Mouse (Mus musculus): ENCODE measurements at regions not wholly inside any gene's neighbourhood (a gene's known extent, or its start where the extent isn't known, plus 50 kb on each side); places are given as distances from the start of the nearest gene placed in this dataset.

DNA sequence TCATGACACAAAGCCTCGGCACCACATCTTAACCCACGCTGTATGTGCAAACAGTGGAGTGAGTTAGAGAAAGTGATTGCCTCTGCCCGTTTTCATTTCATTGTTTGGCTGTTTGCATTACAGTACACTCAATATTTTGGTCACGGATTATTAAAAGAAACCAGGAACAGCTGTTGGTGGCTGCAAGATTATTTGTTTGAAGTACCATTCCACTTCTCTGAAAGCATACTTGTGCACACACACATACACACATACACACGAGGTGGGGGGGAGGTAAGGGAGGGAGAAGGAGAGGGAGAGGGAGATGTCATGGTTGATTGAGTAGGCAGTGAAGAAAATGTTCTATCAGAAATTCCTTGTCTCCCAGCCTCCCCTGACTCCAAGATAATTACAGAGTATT is 85.5 kb upstream of the Rnd3 start:
- H3K27me3 ChIP-seq (ENCODE audit: control insufficient read depth, insufficient read depth, low read length), result no peaks in the 10 kb centered on the region
- H3K4me2 ChIP-seq, result no peak overlapping the region
- WGBS (ENCODE audit: insufficient replicate concordance), result 62% methylated on average over 5 of the region's 5 CpGs
- H3K4me1 ChIP-seq (ENCODE audit: control insufficient read depth, insufficient read depth, low read length), result no peaks in the 10 kb centered on the region
- ATAC-seq (replicated peaks; ENCODE audit: insufficient number of reproducible peaks, low FRiP score, low TSS enrichment), result no peak
- no peaks in the 10 kb centered on the region for H3K36me3 ChIP-seq (ENCODE audit: control insufficient read depth, insufficient read depth, low read length)
- H3K4me3 ChIP-seq (ENCODE audit: low read depth, low read length), result no peak overlapping the region
- H3K9ac ChIP-seq (ENCODE audit: low read depth, low read length), result no peak overlapping the region
- H3K27ac ChIP-seq (ENCODE audit: low read depth, low read length), result no peak overlapping the region
- H3K9me3 ChIP-seq (replicated peaks; ENCODE audit: control insufficient read depth, low read length), result no peaks in the 10 kb centered on the region

DNA sequence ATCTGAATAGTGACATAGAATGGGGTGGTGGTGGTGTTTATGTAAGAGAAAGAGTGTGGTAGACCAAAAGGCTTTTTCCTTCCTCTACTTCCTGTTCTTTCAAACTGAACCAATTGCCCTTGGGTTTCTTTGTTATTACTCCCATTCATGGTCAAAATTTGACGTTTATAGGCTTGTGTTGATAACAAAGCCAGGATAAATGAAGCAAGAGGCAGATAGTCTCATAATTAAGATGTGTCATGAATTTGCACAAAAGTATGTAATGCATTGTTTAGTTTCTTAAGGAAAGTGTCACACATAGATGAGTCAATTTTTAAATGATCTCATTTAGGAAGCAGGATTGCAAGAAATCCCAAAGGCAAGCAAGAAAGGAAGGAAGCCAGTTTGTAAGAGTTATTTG is 73.9 kb upstream of the Rnd3 start:
- Histone ChIP-seq H3K36me3 (ENCODE audit: control insufficient read depth, insufficient read depth, low read length) (no peaks in the 10 kb centered on the region), H3K9ac (ENCODE audit: low read depth, low read length) (no peak overlapping the region), H3K27me3 (ENCODE audit: control insufficient read depth, insufficient read depth, low read length) (no peaks in the 10 kb centered on the region), H3K9me3 (replicated peaks; ENCODE audit: control insufficient read depth, low read length) (no peaks in the 10 kb centered on the region), H3K4me1 (ENCODE audit: control insufficient read depth, insufficient read depth, low read length) (no peaks in the 10 kb centered on the region), H3K4me2 (no peak overlapping the region), H3K27ac (ENCODE audit: low read depth, low read length) (no peak overlapping the region), H3K4me3 (ENCODE audit: low read depth, low read length) (no peak overlapping the region)
- no peak for ATAC-seq (replicated peaks; ENCODE audit: insufficient number of reproducible peaks, low FRiP score, low TSS enrichment)
- 46% methylated on average over 1 of the region's 1 CpGs for WGBS (ENCODE audit: insufficient replicate concordance)

GRCm38 (mm10) chr2:51219714-51220113 is 70.8 kb upstream of the Rnd3 start:
- H3K9ac ChIP-seq (ENCODE audit: low read depth, low read length), result no peak overlapping the region
- H3K27ac ChIP-seq (ENCODE audit: low read depth, low read length), result no peak overlapping the region
- H3K27me3 ChIP-seq (ENCODE audit: control insufficient read depth, insufficient read depth, low read length), result no peaks in the 10 kb centered on the region
- H3K4me2 ChIP-seq, result no peak overlapping the region
- H3K36me3 ChIP-seq (ENCODE audit: control insufficient read depth, insufficient read depth, low read length), result no peaks in the 10 kb centered on the region
- no peak for ATAC-seq (replicated peaks; ENCODE audit: insufficient number of reproducible peaks, low FRiP score, low TSS enrichment)
- no peaks in the 10 kb centered on the region for H3K9me3 ChIP-seq (replicated peaks; ENCODE audit: control insufficient read depth, low read length)
- no peaks in the 10 kb centered on the region for H3K4me1 ChIP-seq (ENCODE audit: control insufficient read depth, insufficient read depth, low read length)
- H3K4me3 ChIP-seq (ENCODE audit: low read depth, low read length), result no peak overlapping the region
- WGBS (ENCODE audit: insufficient replicate concordance), result 51% methylated on average over 6 of the region's 6 CpGs

GRCm38 (mm10) chr2:51207150-51208022 is 58.5 kb upstream of the Rnd3 start:
- no peaks in the 10 kb centered on the region for H3K4me1 ChIP-seq (ENCODE audit: control insufficient read depth, insufficient read depth, low read length)
- H3K9ac ChIP-seq (ENCODE audit: low read depth, low read length), result no peak overlapping the region
- no peak overlapping the region for H3K4me3 ChIP-seq (ENCODE audit: low read depth, low read length)
- H3K9me3 ChIP-seq (replicated peaks; ENCODE audit: control insufficient read depth, low read length), result no peaks in the 10 kb centered on the region
- H3K27me3 ChIP-seq (ENCODE audit: control insufficient read depth, insufficient read depth, low read length), result no peaks in the 10 kb centered on the region
- H3K36me3 ChIP-seq (ENCODE audit: control insufficient read depth, insufficient read depth, low read length), result no peaks in the 10 kb centered on the region
- no peak overlapping the region for H3K4me2 ChIP-seq
- no peak for ATAC-seq (replicated peaks; ENCODE audit: insufficient number of reproducible peaks, low FRiP score, low TSS enrichment)
- WGBS (ENCODE audit: insufficient replicate concordance), result 67% methylated on average over 7 of the region's 7 CpGs
- H3K27ac ChIP-seq (ENCODE audit: low read depth, low read length), result no peak overlapping the region

DNA sequence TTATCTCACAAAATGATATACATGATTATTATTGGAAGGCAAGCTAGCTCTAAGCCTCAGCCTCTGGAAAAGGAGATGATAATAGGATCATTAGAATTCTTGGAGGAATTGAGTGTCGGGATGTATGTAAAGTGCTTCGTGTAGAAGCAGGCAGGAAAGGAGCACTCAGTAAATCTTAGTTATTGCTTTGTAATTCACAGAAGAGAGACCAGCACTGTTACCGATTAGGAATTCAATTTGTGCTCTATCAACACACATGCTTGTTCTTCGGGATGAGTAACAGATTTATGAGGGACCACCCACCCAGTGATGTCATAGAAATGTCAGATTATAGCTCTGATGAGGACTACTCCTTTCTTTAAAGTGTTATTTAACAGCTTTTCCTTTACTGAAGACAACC is 57.4 kb upstream of the Rnd3 start:
- no peaks in the 10 kb centered on the region for H3K36me3 ChIP-seq (ENCODE audit: control insufficient read depth, insufficient read depth, low read length)
- H3K4me2 ChIP-seq, result no peak overlapping the region
- ATAC-seq (replicated peaks; ENCODE audit: insufficient number of reproducible peaks, low FRiP score, low TSS enrichment), result no peak
- H3K4me3 ChIP-seq (ENCODE audit: low read depth, low read length), result no peak overlapping the region
- no peaks in the 10 kb centered on the region for H3K9me3 ChIP-seq (replicated peaks; ENCODE audit: control insufficient read depth, low read length)
- H3K27ac ChIP-seq (ENCODE audit: low read depth, low read length), result no peak overlapping the region
- H3K27me3 ChIP-seq (ENCODE audit: control insufficient read depth, insufficient read depth, low read length), result no peaks in the 10 kb centered on the region
- WGBS (ENCODE audit: insufficient replicate concordance), result 56% methylated on average over 4 of the region's 4 CpGs
- H3K4me1 ChIP-seq (ENCODE audit: control insufficient read depth, insufficient read depth, low read length), result no peaks in the 10 kb centered on the region
- H3K9ac ChIP-seq (ENCODE audit: low read depth, low read length), result no peak overlapping the region

All from heart, embryonic 11.5 days (tissue).